Mouse (Mus musculus) limb, embryonic 14.5 days (tissue): ENCODE data around the gene Gm4301. TPM values are rescaled to one million over a fixed set of nuclear protein-coding genes. Genes with fewer than 3 reads are reported as not detected.
"Not testable (repeated sequence)": the region's sequence is repeated elsewhere in the genome, so short reads cannot be mapped to it uniquely, and the experiment has no call there.

ENCODE experiments used
- ATAC-seq: fragments of 200-750 bp; cut with Nextera tagmentation; 2 replicates; pipeline ENCODE4 v1.8.0; 2017; ENCODE audit warnings: low read depth, moderate number of reproducible peaks, moderate TSS enrichment; ENCODE audit not compliant: low FRiP score
- DNase-seq: peaks from one replicate; pipeline ENCODE4 v3.0.0-alpha.2; 2015; ENCODE audit warnings: low spot score
- H3K27ac ChIP-seq: fragments of 300-500 bp; sonication (generic); replicated peaks from 2 replicates; pipeline ENCODE4 v1.5.1; 2014; ENCODE audit warnings: low read depth, mild to moderate bottlenecking, low read length, moderate library complexity, mixed read lengths
- H3K27me3 ChIP-seq: fragments of 300-500 bp; sonication (generic); 2 replicates; pipeline ENCODE4 v1.6.1; 2014; ENCODE audit warnings: low read length, mixed read lengths; ENCODE audit not compliant: control insufficient read depth, insufficient read depth
- H3K36me3 ChIP-seq: fragments of 300-500 bp; sonication (generic); 2 replicates; pipeline ENCODE4 v1.6.1; 2014; ENCODE audit warnings: mild to moderate bottlenecking, low read length, moderate library complexity, mixed read lengths; ENCODE audit not compliant: control insufficient read depth, insufficient read depth
- H3K4me1 ChIP-seq: fragments of 300-500 bp; sonication (generic); 2 replicates; pipeline ENCODE4 v1.6.1; 2014; ENCODE audit warnings: antibody characterized with exemption, low read length, mixed read lengths; ENCODE audit not compliant: control insufficient read depth, insufficient read depth
- H3K4me2 ChIP-seq: fragments of 300-500 bp; sonication (generic); replicated peaks from 2 replicates; pipeline ENCODE4 v1.6.1; 2014; ENCODE audit warnings: low read depth, mild to moderate bottlenecking, low read length, moderate library complexity; ENCODE audit not compliant: severe bottlenecking
- H3K4me3 ChIP-seq: fragments of 300-500 bp; sonication (generic); replicated peaks from 2 replicates; pipeline ENCODE4 v1.5.1; 2014; ENCODE audit warnings: low read length
- H3K9ac ChIP-seq: fragments of 300-500 bp; sonication (generic); 2 replicates; pipeline ENCODE4 v1.6.1; 2014; ENCODE audit warnings: mild to moderate bottlenecking, low read depth, low read length, moderate library complexity; ENCODE audit not compliant: severe bottlenecking
- H3K9me3 ChIP-seq: fragments of 300-500 bp; sonication (generic); 2 replicates; pipeline ENCODE4 v1.6.1; 2016; ENCODE audit warnings: low read length; ENCODE audit not compliant: control insufficient read depth
- WGBS: fragments of 180-500 bp; shearing (Covaris S2); extraction: QIAGEN DNeasy Blood & Tissue Kit; methylation state at CpG from one replicate; pipeline ENCODE4 v1.1.7; 2014; 5-methylcytosine and 5-hydroxymethylcytosine counted together
- polyA plus RNA-seq, 2 experiments: library from polyadenylated mRNA; depleted of rRNA in 1 of 2; stranded (reverse) in 1 of 2; unstranded in 1 of 2; fragments of >200 nt; fragmentation: Nextera tagmentation in 1 of 2; extraction: Ambion mirVana in 1 of 2; gene quantifications; 2 replicates each; pipeline versions ENCODE4 v1.2.1 to v1.2.3; 2012 to 2014

The Gm4301 gene
- polyA plus RNA-seq, 2 experiments: not detected

- H3K9me3 ChIP-seq, H3K9ac ChIP-seq, ATAC-seq, H3K27me3 ChIP-seq, H3K4me2 ChIP-seq, H3K4me1 ChIP-seq, H3K27ac ChIP-seq, H3K36me3 ChIP-seq, DNase-seq, H3K4me3 ChIP-seq: not testable (repeated sequence)
- no CpG with 5 or more reads among the region's 2 CpGs for WGBS
Observed at GRCm38 (mm10) chr10:100382460-100382859, 47.0 kb downstream of the Gm4301 start, which contains the start of gene Gm4312. Gene Gm4312 (minus strand): TSS chr10:100382560.

Other genes starting within 250 kb of the Gm4301 start
- gene Gm4302, start 5.2 kb downstream of the Gm4301 start, polyA plus RNA-seq (2012; rRNA removed): not detected in 2 replicates
- gene Gm4302, start 5.2 kb downstream of the Gm4301 start, polyA plus RNA-seq (2014; fragmentation: Nextera tagmentation; extraction: Ambion mirVana): not detected in 2 replicates
- gene Gm4303, start 10.3 kb downstream of the Gm4301 start, polyA plus RNA-seq (2012; rRNA removed): not detected in 2 replicates
- not detected in 2 replicates for gene Gm4303, start 10.3 kb downstream of the Gm4301 start, polyA plus RNA-seq (2014; fragmentation: Nextera tagmentation; extraction: Ambion mirVana)
- not detected in 2 replicates for gene Gm4305, start 15.4 kb downstream of the Gm4301 start, polyA plus RNA-seq (2012; rRNA removed)
- gene Gm4305, start 15.4 kb downstream of the Gm4301 start, polyA plus RNA-seq (2014; fragmentation: Nextera tagmentation; extraction: Ambion mirVana): not detected in 2 replicates
- not detected in 2 replicates for gene Gm4307, start 25.7 kb downstream of the Gm4301 start, polyA plus RNA-seq (2012; rRNA removed)
- not detected in 2 replicates for gene Gm4307, start 25.7 kb downstream of the Gm4301 start, polyA plus RNA-seq (2014; fragmentation: Nextera tagmentation; extraction: Ambion mirVana)
- gene Gm4312, start 46.9 kb downstream of the Gm4301 start, polyA plus RNA-seq (2012; rRNA removed): not detected in 2 replicates
- not detected in 2 replicates for gene Gm4312, start 46.9 kb downstream of the Gm4301 start, polyA plus RNA-seq (2014; fragmentation: Nextera tagmentation; extraction: Ambion mirVana)
- gene Tmtc3, start 151.7 kb downstream of the Gm4301 start, polyA plus RNA-seq (2012; rRNA removed): 16.2 and 19.0 TPM in 2 replicates
- 23.5 TPM in 2 replicates for gene Tmtc3, start 151.7 kb downstream of the Gm4301 start, polyA plus RNA-seq (2014; fragmentation: Nextera tagmentation; extraction: Ambion mirVana)
- 3.0 and 4.6 TPM in 2 replicates for gene Cep290, start 151.9 kb downstream of the Gm4301 start, polyA plus RNA-seq (2012; rRNA removed)
- gene Cep290, start 151.9 kb downstream of the Gm4301 start, polyA plus RNA-seq (2014; fragmentation: Nextera tagmentation; extraction: Ambion mirVana): 4.0 and 6.1 TPM in 2 replicates